ENCODE assay signal across 7 mouse cellular contexts in the genomic region with DNA sequence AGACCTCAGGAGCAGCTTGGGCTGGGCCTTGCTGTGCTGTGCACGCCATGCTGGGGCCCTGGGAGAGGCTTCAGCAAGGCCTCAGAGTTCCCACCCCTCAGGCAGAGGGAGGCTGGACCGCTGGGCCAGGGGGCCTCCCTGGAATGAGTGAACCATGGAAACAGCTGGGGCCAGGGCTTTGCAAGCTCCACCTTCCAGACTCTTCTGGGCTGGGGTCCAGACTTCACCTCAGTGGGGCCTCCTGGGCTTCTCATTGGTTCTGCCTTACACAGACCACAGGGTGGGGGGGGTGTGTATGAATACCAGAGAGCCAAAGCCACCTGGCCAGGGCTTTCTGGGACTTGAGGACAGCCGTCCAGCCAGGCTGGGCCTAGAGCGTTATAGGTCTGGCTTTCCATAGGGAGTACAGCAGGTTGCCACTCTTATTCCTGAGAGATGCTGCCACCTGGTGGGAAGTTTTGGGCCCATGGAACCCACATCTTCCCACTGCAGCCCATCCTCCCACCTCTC. TPM values are rescaled to one million over a fixed set of nuclear protein-coding genes. Genes with fewer than 3 reads are reported as not detected.
DNase-seq lines count a peak whose midpoint lies in the region; ATAC-seq lines count a peak whose summit lies in the region.

No protein-coding gene starts in this region.

- 43% methylated on average over 4 of the region's 4 CpGs for WGBS in embryonic facial prominence, embryonic 10.5 days
- WGBS in hindbrain, embryonic 11.5 days: 51% methylated on average over 4 of the region's 4 CpGs
- WGBS in limb, embryonic 11.5 days: 29% methylated on average over 4 of the region's 4 CpGs
- WGBS in midbrain, embryonic 15.5 days: 53% methylated on average over 4 of the region's 4 CpGs

- H3K36me3 ChIP-seq in embryonic facial prominence, embryonic 10.5 days (replicated peaks): no peaks in the 10 kb centered on the region
- no peaks in the 10 kb centered on the region for H3K36me3 ChIP-seq in hindbrain, embryonic 11.5 days (ENCODE audit: control insufficient read depth, insufficient read depth, low read length)
- H3K36me3 ChIP-seq in limb, embryonic 11.5 days (ENCODE audit: control insufficient read depth, insufficient read depth, low read length): no peaks in the 10 kb centered on the region
- no peaks in the 10 kb centered on the region for H3K36me3 ChIP-seq in midbrain, embryonic 15.5 days (replicated peaks)

- no peak; the same call in 1 of the 2 replicates for ATAC-seq in hindbrain, embryonic 11.5 days (ENCODE audit: low FRiP score)
- ATAC-seq in limb, embryonic 11.5 days (ENCODE audit: insufficient number of reproducible peaks, low FRiP score, low TSS enrichment, low read depth): peak; percentile 83
- 0 out of 2 replicates have a peak, but pooled peaks have one; percentile 30 for ATAC-seq in midbrain, embryonic 15.5 days (replicated peaks)

- DNase-seq in thymus, postnatal 14 days: peak; percentile 20
- no peak for DNase-seq in thymus, postnatal 10 days (ENCODE audit: low spot score in 2 of 2)
- DNase-seq in embryonic facial prominence, embryonic 10.5 days (ENCODE audit: low spot score): peak; percentile 61
- DNase-seq in hindbrain, embryonic 11.5 days (ENCODE audit: low spot score): peak; percentile 54
- DNase-seq in limb, embryonic 11.5 days (ENCODE audit: low spot score): peak; percentile 78
- no peak for DNase-seq in frontal cortex, postnatal 10 days (ENCODE audit: low spot score in 2 of 2)

- H3K27ac ChIP-seq in embryonic facial prominence, embryonic 10.5 days (replicated peaks): 0 out of 2 replicates have a peak overlapping the region, but pooled peaks have one; percentile 0
- no peak overlapping the region for H3K27ac ChIP-seq in hindbrain, embryonic 11.5 days (ENCODE audit: low read depth, low read length)
- peak overlapping the region; percentile 77 for H3K27ac ChIP-seq in limb, embryonic 11.5 days (replicated peaks; ENCODE audit: low read depth, low read length)
- no peak overlapping the region for H3K27ac ChIP-seq in midbrain, embryonic 15.5 days

- H3K4me3 ChIP-seq in embryonic facial prominence, embryonic 10.5 days: no peak overlapping the region
- H3K4me3 ChIP-seq in hindbrain, embryonic 11.5 days (ENCODE audit: low read depth, low read length): no peak overlapping the region
- H3K4me3 ChIP-seq in limb, embryonic 11.5 days (ENCODE audit: low read depth, low read length): no peak overlapping the region
- H3K4me3 ChIP-seq in midbrain, embryonic 15.5 days: no peak overlapping the region

- no peak overlapping the region for H3K4me2 ChIP-seq in hindbrain, embryonic 11.5 days (replicated peaks; ENCODE audit: low read depth, low read length)
- H3K4me2 ChIP-seq in limb, embryonic 11.5 days (ENCODE audit: low read depth, severe bottlenecking): no peak overlapping the region
- H3K4me2 ChIP-seq in midbrain, embryonic 15.5 days: no peak overlapping the region

- no peak overlapping the region for H3K9ac ChIP-seq in hindbrain, embryonic 11.5 days (ENCODE audit: low read depth, low read length)
- H3K9ac ChIP-seq in limb, embryonic 11.5 days (ENCODE audit: low read length): peak overlapping the region; percentile 48
- no peak overlapping the region for H3K9ac ChIP-seq in midbrain, embryonic 15.5 days

- H3K27me3 ChIP-seq in embryonic facial prominence, embryonic 10.5 days (replicated peaks; ENCODE audit: low read depth, poor library complexity, severe bottlenecking): peaks cover 25% of the 10 kb centered on the region
- no peaks in the 10 kb centered on the region for H3K27me3 ChIP-seq in hindbrain, embryonic 11.5 days (ENCODE audit: control insufficient read depth, insufficient read depth, low read length)
- no peaks in the 10 kb centered on the region for H3K27me3 ChIP-seq in limb, embryonic 11.5 days (ENCODE audit: control insufficient read depth, insufficient read depth, low read length)
- H3K27me3 ChIP-seq in midbrain, embryonic 15.5 days (replicated peaks): no peaks in the 10 kb centered on the region

- H3K9me3 ChIP-seq in embryonic facial prominence, embryonic 10.5 days: no peaks in the 10 kb centered on the region
- H3K9me3 ChIP-seq in hindbrain, embryonic 11.5 days (ENCODE audit: control insufficient read depth, low read length): no peaks in the 10 kb centered on the region
- no peaks in the 10 kb centered on the region for H3K9me3 ChIP-seq in limb, embryonic 11.5 days (ENCODE audit: control insufficient read depth, low read length)
- no peaks in the 10 kb centered on the region for H3K9me3 ChIP-seq in midbrain, embryonic 15.5 days

- peaks cover 10% of the 10 kb centered on the region for H3K4me1 ChIP-seq in embryonic facial prominence, embryonic 10.5 days
- no peaks in the 10 kb centered on the region for H3K4me1 ChIP-seq in hindbrain, embryonic 11.5 days (replicated peaks; ENCODE audit: control insufficient read depth, insufficient read depth, low read length)
- peaks cover 10% of the 10 kb centered on the region for H3K4me1 ChIP-seq in limb, embryonic 11.5 days (ENCODE audit: control insufficient read depth, insufficient read depth, low read length)
- no peaks in the 10 kb centered on the region for H3K4me1 ChIP-seq in midbrain, embryonic 15.5 days

RNA-seq across cellular contexts. Expression of gene Trpm5, which starts 7.3 kb away (rescaled TPM):
- polyA plus RNA-seq in embryonic facial prominence, embryonic 10.5 days (2016; fragmentation: Nextera tagmentation; extraction: Ambion mirVana): 0.60 and 0.77 TPM in 2 replicates
- polyA plus RNA-seq in hindbrain, embryonic 11.5 days (2014; fragmentation: Nextera tagmentation; extraction: Ambion mirVana): 0.27 and 0.88 TPM in 2 replicates
- polyA plus RNA-seq in limb, embryonic 11.5 days (2014; fragmentation: Nextera tagmentation; extraction: Ambion mirVana): 2.4 and 2.9 TPM in 2 replicates
- 1.3 and 1.6 TPM in 2 replicates for polyA plus RNA-seq in midbrain, embryonic 15.5 days (2015; fragmentation: Nextera tagmentation; extraction: Ambion mirVana)

RNA-seq across cellular contexts. Expression of gene Tssc4, which starts 18.1 kb away (rescaled TPM):
- 130 and 132 TPM in 2 replicates for polyA plus RNA-seq in embryonic facial prominence, embryonic 10.5 days (2016; fragmentation: Nextera tagmentation; extraction: Ambion mirVana)
- polyA plus RNA-seq in hindbrain, embryonic 11.5 days (2014; fragmentation: Nextera tagmentation; extraction: Ambion mirVana): 59.0 and 63.8 TPM in 2 replicates
- polyA plus RNA-seq in limb, embryonic 11.5 days (2014; fragmentation: Nextera tagmentation; extraction: Ambion mirVana): 76.9 and 82.1 TPM in 2 replicates
- 103 and 114 TPM in 2 replicates for polyA plus RNA-seq in midbrain, embryonic 15.5 days (2015; fragmentation: Nextera tagmentation; extraction: Ambion mirVana)

RNA-seq across cellular contexts. Expression of gene Kcnq1, which starts 19.0 kb away (rescaled TPM):
- polyA plus RNA-seq in embryonic facial prominence, embryonic 10.5 days (2016; fragmentation: Nextera tagmentation; extraction: Ambion mirVana): 1.0 and 1.5 TPM in 2 replicates
- 1.7 and 2.5 TPM in 2 replicates for polyA plus RNA-seq in hindbrain, embryonic 11.5 days (2014; fragmentation: Nextera tagmentation; extraction: Ambion mirVana)
- polyA plus RNA-seq in limb, embryonic 11.5 days (2014; fragmentation: Nextera tagmentation; extraction: Ambion mirVana): 1.5 and 1.7 TPM in 2 replicates
- 1.3 and 1.8 TPM in 2 replicates for polyA plus RNA-seq in midbrain, embryonic 15.5 days (2015; fragmentation: Nextera tagmentation; extraction: Ambion mirVana)

RNA-seq across cellular contexts. Expression of gene Cd81, which starts 34.6 kb away (rescaled TPM):
- polyA plus RNA-seq in embryonic facial prominence, embryonic 10.5 days (2016; fragmentation: Nextera tagmentation; extraction: Ambion mirVana): 251 and 255 TPM in 2 replicates
- 263 and 264 TPM in 2 replicates for polyA plus RNA-seq in hindbrain, embryonic 11.5 days (2014; fragmentation: Nextera tagmentation; extraction: Ambion mirVana)
- polyA plus RNA-seq in limb, embryonic 11.5 days (2014; fragmentation: Nextera tagmentation; extraction: Ambion mirVana): 317 and 321 TPM in 2 replicates
- polyA plus RNA-seq in midbrain, embryonic 15.5 days (2015; fragmentation: Nextera tagmentation; extraction: Ambion mirVana): 374 and 398 TPM in 2 replicates

Comparison
In these comparisons a context has a peak if more than half of its experiments do, and no peak if none do; other contexts are left out.
1. DNase-seq: peak in thymus, postnatal 14 days (single experiment), embryonic facial prominence, embryonic 10.5 days (single experiment), hindbrain, embryonic 11.5 days (single experiment) and limb, embryonic 11.5 days (single experiment); none in thymus, postnatal 10 days (0 of 2) and frontal cortex, postnatal 10 days (0 of 2).
2. H3K27ac ChIP-seq: peak in embryonic facial prominence, embryonic 10.5 days (single experiment) and limb, embryonic 11.5 days (single experiment); none in hindbrain, embryonic 11.5 days (single experiment) and midbrain, embryonic 15.5 days (single experiment).